Mouse (Mus musculus) subcutaneous adipose tissue, adult 2 months (tissue): ENCODE data around the gene Gm49383. TPM values are rescaled to one million over a fixed set of nuclear protein-coding genes. Genes with fewer than 3 reads are reported as not detected.

ENCODE experiments used
- polyA plus RNA-seq: library from polyadenylated mRNA; depleted of rRNA; stranded (reverse); fragments of >200 nt; gene quantifications from 2 replicates; pipeline ENCODE4 v1.2.3, GENCODE M21; 2012; ENCODE audit warnings: low replicate concordance; rRNA removed

Gm49383 gene
- 1.7 and 2.8 TPM in 2 replicates for polyA plus RNA-seq

GRCm38 (mm10) chr12:69196444-69197377 is at the start of gene Gm49383:
TSS of gene Gm49383 (minus strand) at chr12:69197104.

GRCm38 (mm10) chr12:69240876-69241275 is 44.0 kb upstream of the Gm49383 start, which contains the start of gene Klhdc1:
TSS of gene Klhdc1 (plus strand) at chr12:69241176.

GRCm38 (mm10) chr12:69227776-69228466 is 31.0 kb upstream of the Gm49383 start, which contains the start of gene Pole2:
TSS of gene Pole2 (minus strand) at chr12:69228195.

GRCm38 (mm10) chr12:69204052-69204833 is 7.3 kb upstream of the Gm49383 start, which contains the start of gene Gm49384:
TSS of gene Gm49384 (minus strand) at chr12:69204267.

GRCm38 (mm10) chr12:69198164-69198535 is 1.2 kb upstream of the Gm49383 start, which contains the start of gene Dnaaf2:
TSS of gene Dnaaf2 (minus strand) at chr12:69198429.

GRCm38 (mm10) chr12:69183583-69184308 is 13.2 kb downstream of the Gm49383 start, which contains the start of the genes Rpl36al and Mgat2:
TSS of gene Rpl36al (minus strand) at chr12:69184083.
TSS of gene Mgat2 (plus strand) at chr12:69184157.

GRCm38 (mm10) chr12:69168461-69169106 is 28.3 kb downstream of the Gm49383 start, which contains the start of gene Lrr1:
TSS of gene Lrr1 (plus strand) at chr12:69168814.

GRCm38 (mm10) chr12:69158765-69159577 is 37.9 kb downstream of the Gm49383 start, which contains the start of gene Rps29:
TSS of gene Rps29 (minus strand) at chr12:69159186.

Other genes with a start within 250 kb of the Gm49383 start
- gene Rps29, start 37.9 kb downstream of the Gm49383 start, polyA plus RNA-seq, result 1,164 and 1,779 TPM in 2 replicates
- gene Lrr1, start 28.3 kb downstream of the Gm49383 start, polyA plus RNA-seq, result 0.91 TPM in 1 of 2 replicates, not detected in the other
- gene Rpl36al, start 13.0 kb downstream of the Gm49383 start, polyA plus RNA-seq, result 107 and 138 TPM in 2 replicates
- gene Mgat2, start 12.9 kb downstream of the Gm49383 start, polyA plus RNA-seq, result 15.9 and 30.9 TPM in 2 replicates
- 0.67 and 2.3 TPM in 2 replicates for gene Dnaaf2, start 1.3 kb upstream of the Gm49383 start, polyA plus RNA-seq
- 0.20 and 1.2 TPM in 2 replicates for gene Gm49384, start 7.2 kb upstream of the Gm49383 start, polyA plus RNA-seq
- 2.2 and 7.0 TPM in 2 replicates for gene Pole2, start 31.1 kb upstream of the Gm49383 start, polyA plus RNA-seq
- gene Klhdc1, start 44.1 kb upstream of the Gm49383 start, polyA plus RNA-seq, result 3.7 and 6.2 TPM in 2 replicates
- gene Klhdc2, start 99.6 kb upstream of the Gm49383 start, polyA plus RNA-seq, result 28.4 and 49.6 TPM in 2 replicates
- 5.2 and 6.9 TPM in 2 replicates for gene Nemf, start 160.1 kb upstream of the Gm49383 start, polyA plus RNA-seq
- 60.8 and 111 TPM in 2 replicates for gene Arf6, start 175.0 kb upstream of the Gm49383 start, polyA plus RNA-seq
- gene Gm9887, start 175.4 kb upstream of the Gm49383 start, polyA plus RNA-seq, result 0.76 and 1.2 TPM in 2 replicates